25 mouse cellular contexts compared by ENCODE assay signal in the genomic region with DNA sequence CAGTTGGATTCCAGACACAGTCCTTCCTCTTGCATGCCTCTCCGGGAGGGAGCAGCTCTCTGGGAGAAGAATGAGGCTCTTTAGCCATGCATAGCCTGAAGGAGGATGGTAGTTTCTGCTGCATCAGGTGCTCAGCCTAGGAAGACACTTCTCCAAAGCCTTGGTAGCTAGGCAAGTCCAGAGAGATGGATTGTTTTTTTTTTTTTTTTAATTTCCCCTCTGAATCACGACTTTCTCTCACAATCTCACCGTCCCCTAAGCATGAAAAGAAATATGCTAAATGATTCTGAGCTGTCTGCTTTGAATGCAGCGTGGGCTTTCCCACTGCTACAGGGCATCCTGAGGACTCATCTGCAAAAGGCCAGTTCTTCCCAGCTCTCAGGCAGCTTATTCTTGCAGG. TPM values are rescaled to one million over a fixed set of nuclear protein-coding genes. Genes with fewer than 3 reads are reported as not detected.
DNase-seq lines count a peak whose midpoint lies in the region; ATAC-seq and TF ChIP-seq lines count a peak whose summit lies in the region.
"Had no signal": no experiment of that assay in that cellular context is flagged by ENCODE, and none has a peak within 500 bp of the region (broad histone marks: within the 10 kb centered on the region; RNA-seq: fewer than 3 reads in every experiment).

No protein-coding gene starts in this region.

- H3K4me1 ChIP-seq in forebrain, embryonic 11.5 days (replicated peaks; ENCODE audit: control insufficient read depth, insufficient read depth, low read length): peaks cover 22% of the 10 kb centered on the region; the same call in 1 of the 2 replicates
- peaks cover 24% of the 10 kb centered on the region for H3K4me1 ChIP-seq in forebrain, embryonic 16.5 days (replicated peaks; ENCODE audit: control insufficient read depth, insufficient read depth, low read length)
- H3K4me1 ChIP-seq in hindbrain, embryonic 14.5 days (replicated peaks; ENCODE audit: control insufficient read depth, insufficient read depth, low read length): peaks cover 25% of the 10 kb centered on the region
- H3K4me1 ChIP-seq in midbrain, embryonic 14.5 days (ENCODE audit: control insufficient read depth, insufficient read depth, low read length): peaks cover 29% of the 10 kb centered on the region
- peaks cover 5% of the 10 kb centered on the region; the same call in 1 of the 2 replicates for H3K4me1 ChIP-seq in kidney, adult 2 months (ENCODE audit: control insufficient read depth, insufficient read depth, low read length)
- H3K4me1 ChIP-seq: embryonic facial prominence, embryonic 12.5 days; liver, embryonic 15.5 days had no signal

- H3K36me3 ChIP-seq in forebrain, embryonic 11.5 days (ENCODE audit: control insufficient read depth, insufficient read depth, low read length): no peaks in the 10 kb centered on the region
- H3K36me3 ChIP-seq in forebrain, embryonic 16.5 days (ENCODE audit: control insufficient read depth, insufficient read depth): no peaks in the 10 kb centered on the region
- H3K36me3 ChIP-seq in hindbrain, embryonic 14.5 days (replicated peaks; ENCODE audit: control insufficient read depth, insufficient read depth): peaks cover 7% of the 10 kb centered on the region
- H3K36me3 ChIP-seq in midbrain, embryonic 14.5 days (ENCODE audit: control insufficient read depth, insufficient read depth, low read length): 0 out of 2 replicates have a peak, but pooled peaks cover 3% of the 10 kb centered on the region
- peaks cover 2% of the 10 kb centered on the region; the same call in 1 of the 2 replicates for H3K36me3 ChIP-seq in kidney, adult 2 months (ENCODE audit: control insufficient read depth, insufficient read depth, low read length)
- H3K36me3 ChIP-seq: embryonic facial prominence, embryonic 12.5 days; liver, embryonic 15.5 days had no signal

- H3K9me3 ChIP-seq in forebrain, embryonic 11.5 days (ENCODE audit: control insufficient read depth, low read length): no peaks in the 10 kb centered on the region
- H3K9me3 ChIP-seq in forebrain, embryonic 16.5 days (ENCODE audit: control insufficient read depth, low read length): no peaks in the 10 kb centered on the region
- H3K9me3 ChIP-seq in hindbrain, embryonic 14.5 days (ENCODE audit: control insufficient read depth, low read length): no peaks in the 10 kb centered on the region
- H3K9me3 ChIP-seq in midbrain, embryonic 14.5 days (ENCODE audit: control insufficient read depth, low read length): no peaks in the 10 kb centered on the region
- H3K9me3 ChIP-seq: embryonic facial prominence, embryonic 12.5 days; liver, embryonic 15.5 days had no signal

- WGBS in forebrain, embryonic 11.5 days: 51% methylated on average over 4 of the region's 4 CpGs
- 29% methylated on average over 4 of the region's 4 CpGs for WGBS in forebrain, embryonic 16.5 days
- WGBS in hindbrain, embryonic 14.5 days: 20% methylated on average over 4 of the region's 4 CpGs
- 14% methylated on average over 4 of the region's 4 CpGs for WGBS in midbrain, embryonic 14.5 days
- 73% methylated on average over 4 of the region's 4 CpGs for WGBS in kidney, adult 2 months

- TF ChIP-seq CTCF in kidney, adult 2 months (conservative IDR thresholded peaks at IDR 0.05; ENCODE audit: insufficient read depth, insufficient read length, low read depth, low read length): no peak

- no peak overlapping the region for H3K4me3 ChIP-seq in forebrain, embryonic 11.5 days (ENCODE audit: low read depth, low read length)
- no peak overlapping the region for H3K4me3 ChIP-seq in forebrain, embryonic 16.5 days (replicated peaks; ENCODE audit: low read length)
- H3K4me3 ChIP-seq in hindbrain, embryonic 14.5 days (replicated peaks; ENCODE audit: low read length): no peak overlapping the region
- no peak overlapping the region for H3K4me3 ChIP-seq in midbrain, embryonic 14.5 days (replicated peaks; ENCODE audit: low read depth, low read length)
- H3K4me3 ChIP-seq in kidney, adult 2 months (ENCODE audit: insufficient read depth, low read depth, low read length): no peak overlapping the region
- H3K4me3 ChIP-seq: embryonic facial prominence, embryonic 12.5 days; liver, embryonic 15.5 days; myocyte had no signal

- H3K27me3 ChIP-seq in forebrain, embryonic 11.5 days (ENCODE audit: control insufficient read depth, insufficient read depth, low read length): no peaks in the 10 kb centered on the region
- no peaks in the 10 kb centered on the region for H3K27me3 ChIP-seq in forebrain, embryonic 16.5 days (replicated peaks; ENCODE audit: control insufficient read depth, insufficient read depth, low read length)
- no peaks in the 10 kb centered on the region for H3K27me3 ChIP-seq in hindbrain, embryonic 14.5 days (ENCODE audit: control insufficient read depth, insufficient read depth, low read length)
- no peaks in the 10 kb centered on the region for H3K27me3 ChIP-seq in midbrain, embryonic 14.5 days (ENCODE audit: control insufficient read depth, insufficient read depth, low read length)
- no peaks in the 10 kb centered on the region for H3K27me3 ChIP-seq in kidney, adult 2 months (replicated peaks; ENCODE audit: control insufficient read depth, insufficient read depth, low read length)
- H3K27me3 ChIP-seq: embryonic facial prominence, embryonic 12.5 days; liver, embryonic 15.5 days had no signal

- H3K27ac ChIP-seq in forebrain, embryonic 11.5 days (ENCODE audit: low read depth, low read length): 0 out of 2 replicates have a peak overlapping the region, but pooled peaks have one; percentile 41
- H3K27ac ChIP-seq in forebrain, embryonic 16.5 days (ENCODE audit: low read length): no peak overlapping the region
- peak overlapping the region; percentile 72 for H3K27ac ChIP-seq in hindbrain, embryonic 14.5 days
- H3K27ac ChIP-seq in midbrain, embryonic 14.5 days (replicated peaks; ENCODE audit: low read depth, low read length): peak overlapping the region; percentile 69
- no peak overlapping the region for H3K27ac ChIP-seq in kidney, adult 2 months (ENCODE audit: insufficient read depth, low read depth, low read length)
- H3K27ac ChIP-seq: embryonic facial prominence, embryonic 12.5 days; liver, embryonic 15.5 days; stomach, postnatal 0 days had no signal

- no peak for DNase-seq in forebrain, embryonic 11.5 days (ENCODE audit: low spot score)
- peak; percentile 9 for DNase-seq in ES-CJ7 (ENCODE audit: low read depth, low spot score)
- no peak for DNase-seq in hindbrain, embryonic 14.5 days (ENCODE audit: low spot score)
- DNase-seq in midbrain, embryonic 14.5 days: peak; percentile 25
- no peak for DNase-seq in adrenal gland, postnatal 4 days (ENCODE audit: low spot score in 2 of 2)
- no peak for DNase-seq in urinary bladder, postnatal 14 days (ENCODE audit: low spot score)
- no peak for DNase-seq in kidney, adult 2 months
- DNase-seq: adrenal gland, adult 2 months; cerebellum, adult 11 months; heart, postnatal 4 days; kidney, adult 11 months; kidney, postnatal 14 days; right cerebral cortex, postnatal 25 days; thymus, postnatal 14 days had no signal

- H3K4me2 ChIP-seq in forebrain, embryonic 11.5 days (ENCODE audit: low read depth, low read length, severe bottlenecking): no peak overlapping the region
- H3K4me2 ChIP-seq in forebrain, embryonic 16.5 days (ENCODE audit: low read length): no peak overlapping the region
- H3K4me2 ChIP-seq in hindbrain, embryonic 14.5 days (replicated peaks): no peak overlapping the region
- no peak overlapping the region for H3K4me2 ChIP-seq in midbrain, embryonic 14.5 days (ENCODE audit: low read length)
- H3K4me2 ChIP-seq: embryonic facial prominence, embryonic 12.5 days; liver, embryonic 15.5 days had no signal

- TF ChIP-seq POLR2A in kidney, adult 2 months (IDR thresholded peaks at IDR 0.05; ENCODE audit: low read depth, low read length): no peak

- ATAC-seq in forebrain, embryonic 11.5 days (replicated peaks; ENCODE audit: low FRiP score): no peak
- no peak for ATAC-seq in forebrain, embryonic 16.5 days
- ATAC-seq in hindbrain, embryonic 14.5 days (ENCODE audit: low FRiP score): no peak
- no peak for ATAC-seq in midbrain, embryonic 14.5 days (ENCODE audit: low FRiP score, low TSS enrichment)
- ATAC-seq: lung, postnatal 0 days had no signal

- H3K9ac ChIP-seq in forebrain, embryonic 11.5 days (ENCODE audit: low read length): no peak overlapping the region
- no peak overlapping the region for H3K9ac ChIP-seq in forebrain, embryonic 16.5 days (replicated peaks; ENCODE audit: low read depth, low read length)
- H3K9ac ChIP-seq in hindbrain, embryonic 14.5 days: no peak overlapping the region
- no peak overlapping the region for H3K9ac ChIP-seq in midbrain, embryonic 14.5 days (replicated peaks; ENCODE audit: low read length)
- H3K9ac ChIP-seq: embryonic facial prominence, embryonic 12.5 days; liver, embryonic 15.5 days had no signal

RNA-seq across cellular contexts. Expression of gene Crtam, which starts 10.1 kb away (rescaled TPM):
- polyA plus RNA-seq in forebrain, embryonic 11.5 days (2014; fragmentation: Nextera tagmentation; extraction: Ambion mirVana): not detected in 2 replicates
- 0.17 TPM in 1 of 2 replicates, not detected in the other for polyA plus RNA-seq in forebrain, embryonic 16.5 days (2015; fragmentation: Nextera tagmentation; extraction: Ambion mirVana)
- polyA plus RNA-seq in hindbrain, embryonic 14.5 days (2014; fragmentation: Nextera tagmentation; extraction: Ambion mirVana): 0.13 and 0.39 TPM in 2 replicates
- polyA plus RNA-seq in midbrain, embryonic 14.5 days (2014; fragmentation: Nextera tagmentation; extraction: Ambion mirVana): 0.18 and 0.26 TPM in 2 replicates
- under 1 TPM; 0.53 to 0.54 TPM for total RNA-seq in adrenal gland, postnatal 4 days (2021)
- 0.05 and 0.11 TPM in 2 replicates for polyA plus RNA-seq in kidney, adult 2 months (2012; rRNA removed)
- total RNA-seq: adrenal gland, adult 2 months; gastrocnemius, adult 18-20 months; layer of hippocampus, postnatal 10 days had no signal
- polyA plus RNA-seq: adrenal gland, adult 2 months; heart, embryonic 14.5 days; liver, embryonic 15.5 days; stomach, postnatal 0 days had no signal

RNA-seq across cellular contexts. Expression of gene Jhy, which starts 50.6 kb away (rescaled TPM):
- polyA plus RNA-seq in forebrain, embryonic 11.5 days (2014; fragmentation: Nextera tagmentation; extraction: Ambion mirVana): 0.67 TPM in 1 of 2 replicates, not detected in the other
- polyA plus RNA-seq in forebrain, embryonic 16.5 days (2015; fragmentation: Nextera tagmentation; extraction: Ambion mirVana): 0.15 and 0.20 TPM in 2 replicates
- 1.0 and 1.9 TPM in 2 replicates for polyA plus RNA-seq in hindbrain, embryonic 14.5 days (2014; fragmentation: Nextera tagmentation; extraction: Ambion mirVana)
- 1.1 and 1.2 TPM in 2 replicates for polyA plus RNA-seq in midbrain, embryonic 14.5 days (2014; fragmentation: Nextera tagmentation; extraction: Ambion mirVana)
- total RNA-seq in adrenal gland, postnatal 4 days (2021): under 1 TPM; 0.23 to 0.25 TPM
- polyA plus RNA-seq in kidney, adult 2 months (2012; rRNA removed): 0.03 TPM in 1 of 2 replicates, not detected in the other
- total RNA-seq: adrenal gland, adult 2 months; gastrocnemius, adult 18-20 months; granulocyte monocyte progenitor cell, adult 5-6 weeks; heart, postnatal 4 days; megakaryocyte, adult 5-6 weeks had no signal
- polyA plus RNA-seq: adrenal gland, adult 2 months; heart, embryonic 14.5 days; liver, embryonic 15.5 days; myocyte had no signal

Comparison
In these comparisons a context has a peak if more than half of its experiments do, and no peak if none do; other contexts are left out.
1. H3K27ac ChIP-seq: peak in forebrain, embryonic 11.5 days (single experiment), hindbrain, embryonic 14.5 days (single experiment) and midbrain, embryonic 14.5 days (single experiment); none in forebrain, embryonic 16.5 days (single experiment) and kidney, adult 2 months (single experiment).
2. DNase-seq: peak in ES-CJ7 (single experiment) and midbrain, embryonic 14.5 days (single experiment); none in forebrain, embryonic 11.5 days (single experiment), hindbrain, embryonic 14.5 days (single experiment), adrenal gland, postnatal 4 days (0 of 2), urinary bladder, postnatal 14 days (single experiment) and kidney, adult 2 months (single experiment).